Mouse (Mus musculus) mesoderm, embryonic 11.5 days (tissue): ENCODE measurements around the gene Epor.

ENCODE experiments used
- DNase-seq: peaks from one replicate; pipeline ENCODE4 v3.0.0-alpha.2; 2012; ENCODE audit warnings: low read depth, low spot score

Gene Epor

GRCm38 (mm10) chr9:21968883-21969282, 5.6 kb upstream of the Epor start:
- no peak for DNase-seq

GRCm38 (mm10) chr9:21962416-21963059, 768 bp downstream of the Epor start:
- peak; percentile 77 for DNase-seq

- DNase-seq, result no peak
These were observed 1.3 kb downstream of the Epor start for GRCm38 (mm10) chr9:21962010-21962409.

GRCm38 (mm10) chr9:21961366-21961980, 1.8 kb downstream of the Epor start:
- DNase-seq, result no peak

DNA sequence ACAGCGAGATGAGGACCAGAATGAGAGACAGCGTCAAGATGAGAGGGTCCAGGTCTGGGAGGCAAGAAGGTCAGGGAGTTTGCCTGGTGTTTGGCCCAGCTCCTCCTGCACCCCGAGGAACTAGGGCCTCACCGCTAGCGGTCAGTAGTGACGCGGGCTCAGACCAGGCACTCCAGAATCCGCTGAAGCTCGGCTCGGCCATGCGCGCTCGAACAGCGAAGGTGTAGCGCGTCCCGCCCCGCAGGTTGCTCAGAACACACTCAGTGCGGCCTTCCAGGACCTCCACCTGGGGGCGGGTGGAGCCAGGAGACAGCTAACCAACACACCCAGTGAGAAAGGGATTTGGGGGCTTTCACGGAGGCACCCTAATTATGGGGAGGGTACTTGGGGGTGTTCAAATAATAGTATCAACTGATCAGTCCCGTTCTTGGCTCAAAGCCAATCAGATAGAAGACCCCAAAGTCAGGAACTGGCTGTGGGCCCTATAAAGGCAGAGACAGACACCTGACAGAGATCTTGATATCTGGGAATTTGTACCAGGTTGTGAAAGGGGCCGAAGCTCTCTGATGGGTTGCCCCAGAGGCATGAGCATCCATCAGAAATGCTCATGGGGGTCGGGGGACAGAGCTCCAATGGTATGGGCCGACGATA, 2.6 kb downstream of the Epor start:
- no peak for DNase-seq

GRCm38 (mm10) chr9:21960135-21960534, 3.2 kb downstream of the Epor start:
- no peak for DNase-seq

- DNase-seq, result no peak
These were observed 4.1 kb downstream of the Epor start for GRCm38 (mm10) chr9:21959244-21959643.

- no peak for DNase-seq
These were observed 4.9 kb downstream of the Epor start for GRCm38 (mm10) chr9:21958372-21958771.

DNA sequence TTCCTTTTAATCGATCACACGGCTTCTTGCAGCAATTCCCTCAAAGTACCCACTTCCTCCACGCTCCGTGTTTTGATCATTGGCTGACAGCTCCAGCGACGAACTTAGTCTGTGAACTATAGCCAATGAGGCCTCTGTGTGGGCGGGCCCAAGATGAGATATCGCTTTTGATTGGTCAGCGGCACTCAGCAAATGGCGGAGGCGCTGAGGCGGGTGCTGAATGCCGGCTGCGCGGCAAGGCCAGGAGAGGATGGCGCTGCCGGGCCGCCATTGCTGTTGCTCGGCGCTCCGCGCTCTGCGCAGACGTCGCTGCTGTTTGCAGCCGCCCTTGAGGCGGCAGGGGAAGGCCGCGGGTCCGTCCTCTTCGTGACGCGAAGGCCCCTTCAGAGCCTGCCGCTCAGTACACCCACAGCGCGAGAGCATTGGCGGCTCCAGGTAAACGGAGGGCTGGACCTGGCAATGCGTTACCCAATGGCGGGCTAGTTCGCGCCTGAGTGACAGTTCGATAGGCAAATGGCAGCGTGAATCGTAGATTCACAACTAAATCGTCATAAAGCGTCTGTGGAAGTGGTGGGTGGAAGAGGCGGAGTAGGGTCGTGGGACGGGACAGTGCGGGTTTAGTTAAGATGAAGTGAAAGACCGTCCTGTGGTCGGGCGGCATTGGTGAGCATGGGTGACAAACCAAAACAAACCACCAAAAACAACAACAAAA, 7.6 kb downstream of the Epor start, which contains the start of gene Swsap1:
TSS of gene Swsap1 (plus strand) at position 186 of the 712 bp plus-strand sequence.
- peak; percentile 97 for DNase-seq

DNA sequence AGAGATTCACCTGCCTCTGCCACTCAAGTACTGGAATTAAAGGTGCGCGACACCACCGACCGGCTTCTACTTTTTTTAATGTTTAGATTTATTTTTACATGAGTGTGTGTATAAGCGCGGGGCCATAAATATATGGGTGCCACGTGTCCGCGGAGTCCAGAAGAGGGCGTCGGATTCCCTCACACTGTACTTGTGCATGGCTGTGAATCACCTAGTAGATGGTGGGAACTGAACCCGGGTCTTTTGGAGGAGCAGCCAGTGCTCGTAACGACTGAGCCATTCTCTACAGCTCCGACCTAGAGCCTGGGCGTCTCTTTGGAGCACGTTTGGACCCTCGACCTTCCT, 8.1 kb downstream of the Epor start:
- DNase-seq, result no peak

GRCm38 (mm10) chr9:21954635-21955034, 8.7 kb downstream of the Epor start:
- DNase-seq, result no peak

DNA sequence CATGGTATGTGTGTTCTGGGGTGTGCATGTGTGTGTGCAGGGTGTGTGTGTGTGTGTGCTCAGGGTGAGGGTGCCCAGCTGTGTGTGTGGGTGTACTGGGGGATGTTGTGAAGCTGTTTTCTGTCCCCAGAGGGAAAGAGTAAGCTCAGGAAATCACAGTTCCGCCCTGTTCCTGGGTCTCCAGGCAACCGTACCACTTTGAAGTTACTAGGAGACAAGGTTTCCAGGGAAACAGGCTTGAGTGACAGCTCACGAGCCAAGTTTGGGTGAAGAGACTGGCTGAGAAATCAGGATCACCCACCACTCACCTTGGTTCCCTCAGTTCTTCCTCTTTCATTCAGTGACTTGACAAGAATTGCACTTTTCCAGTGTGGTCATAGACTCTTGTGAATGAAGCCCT, 9.7 kb downstream of the Epor start:
- no peak for DNase-seq

DNA sequence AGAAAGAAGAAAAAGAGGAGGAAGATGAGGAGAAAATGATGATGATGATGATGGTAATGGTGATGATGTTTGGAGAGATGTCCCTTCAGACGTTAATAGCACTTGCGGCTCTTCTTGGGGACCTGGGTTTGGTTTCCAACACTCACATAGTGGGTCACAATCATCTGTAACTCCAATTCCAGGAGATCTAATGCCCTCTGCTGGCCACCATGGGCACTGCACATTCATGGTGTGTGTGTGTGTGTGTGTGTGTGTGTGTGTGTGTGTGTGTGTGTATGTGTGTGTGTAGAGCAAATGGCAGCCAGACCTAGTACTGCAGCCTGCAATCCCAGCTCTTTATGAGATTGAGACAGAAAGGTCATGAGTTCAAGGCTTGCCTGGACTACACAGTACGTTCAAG, 11.3 kb downstream of the Epor start:
- no peak for DNase-seq

DNA sequence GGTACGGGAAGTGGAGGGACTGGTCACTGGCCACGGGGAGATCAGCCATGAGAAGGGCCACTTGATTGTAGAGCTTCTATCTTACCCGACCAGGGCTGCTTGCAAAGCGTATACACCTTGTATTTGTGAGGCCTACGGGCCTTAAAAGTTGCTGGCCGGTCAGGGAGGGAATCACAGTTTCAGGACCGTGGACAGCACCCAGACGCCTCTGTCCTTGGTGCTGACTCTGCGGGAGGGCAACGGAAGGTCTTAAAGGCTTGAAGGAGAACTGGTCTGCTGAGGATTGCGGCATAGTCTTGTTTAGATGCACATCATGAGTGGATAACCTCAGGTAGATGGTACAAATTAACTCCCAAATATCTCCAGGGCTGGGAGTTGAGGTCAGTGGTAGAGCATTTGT, 13.0 kb downstream of the Epor start:
- DNase-seq, result peak; percentile 77

DNA sequence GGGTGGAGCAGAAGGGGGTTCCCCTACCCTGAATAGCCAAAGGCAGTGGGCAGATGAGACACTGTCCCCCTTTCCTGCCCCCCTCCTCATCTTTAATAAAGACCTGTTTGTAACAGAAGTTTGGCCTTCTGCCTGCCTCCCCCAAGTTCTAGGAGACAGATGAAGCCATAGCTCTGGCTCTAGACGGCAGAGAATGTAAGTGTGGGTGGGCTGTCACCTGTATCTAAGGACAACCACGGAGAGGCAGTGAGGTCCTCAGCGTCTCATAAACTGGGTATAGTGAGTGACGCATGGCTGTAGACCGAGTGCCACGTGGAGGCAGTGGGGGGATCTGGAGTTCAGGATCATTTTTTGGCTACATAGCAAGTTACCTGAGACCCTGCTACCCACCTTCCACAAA, 14.5 kb downstream of the Epor start:
- DNase-seq, result no peak

- DNase-seq, result no peak
These were observed 15.2 kb downstream of the Epor start for GRCm38 (mm10) chr9:21948146-21948545.

- DNase-seq, result no peak
These were observed 15.7 kb downstream of the Epor start for GRCm38 (mm10) chr9:21947540-21948130.

GRCm38 (mm10) chr9:21944267-21944666, 19.0 kb downstream of the Epor start:
- DNase-seq, result no peak

GRCm38 (mm10) chr9:21943638-21944037, 19.7 kb downstream of the Epor start:
- no peak for DNase-seq

DNA sequence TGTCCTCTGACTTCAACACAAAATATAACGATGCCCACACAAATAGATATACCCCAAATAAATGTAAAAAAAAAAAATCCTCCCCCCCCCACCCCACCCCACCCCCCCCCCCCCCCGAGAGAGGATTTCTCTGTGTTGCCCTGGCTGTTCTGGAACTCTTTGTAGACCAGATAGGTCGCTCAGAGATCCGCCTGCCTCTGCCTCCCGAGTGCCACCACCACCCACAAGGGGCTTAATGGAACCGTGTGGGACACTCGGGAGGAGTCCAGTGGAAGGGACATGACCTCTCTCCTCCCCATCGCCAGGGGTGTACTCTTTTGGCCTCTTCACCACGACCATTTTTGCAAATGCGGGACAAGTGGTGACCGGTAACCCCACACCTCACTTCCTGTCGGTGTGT, 20.3 kb downstream of the Epor start:
- no peak for DNase-seq

- no peak for DNase-seq
These were observed 25.0 kb downstream of the Epor start for GRCm38 (mm10) chr9:21938234-21938855.

- no peak for DNase-seq
These were observed 25.6 kb downstream of the Epor start for GRCm38 (mm10) chr9:21937711-21938175.
